Mouse (Mus musculus): ENCODE data around the gene Ear1.
"Not testable (repeated sequence)": the region's sequence is repeated elsewhere in the genome, so short reads cannot be mapped to it uniquely, and the experiment has no call there.

DNA sequence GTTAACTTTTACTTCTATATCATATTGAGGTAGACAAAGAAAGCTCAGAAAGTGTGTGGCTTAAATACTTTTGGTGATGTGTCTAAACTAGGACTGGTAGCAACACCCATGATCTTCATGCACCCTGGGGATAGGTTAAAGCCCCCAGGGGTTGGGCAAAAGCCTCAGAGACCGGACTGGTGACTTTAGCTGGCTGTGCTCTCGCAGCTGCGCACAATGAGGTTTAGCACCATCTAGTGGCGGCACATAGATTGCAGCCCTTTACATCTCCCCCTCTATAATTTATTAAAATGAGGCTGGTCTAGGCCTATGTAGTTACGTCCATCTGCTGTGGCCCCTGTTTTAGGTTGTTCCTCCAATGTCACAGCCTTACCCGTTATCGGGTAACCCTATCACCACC lies 70.9 kb downstream of the Ear1 start:
- not testable (repeated sequence) for TF ChIP-seq POLR2A, CTCF (IDR thresholded peaks at IDR 0.05; ENCODE audit: insufficient read depth, low read depth, low read length)
